Mouse (Mus musculus) embryo, embryonic 9.5 days (tissue): ENCODE data around the gene Tnni2.
"Not testable (repeated sequence)": the region's sequence is repeated elsewhere in the genome, so short reads cannot be mapped to it uniquely, and the experiment has no call there.

Source experiments
- DNase-seq: peaks from one replicate; pipeline ENCODE4 v3.0.0-alpha.2; 2017; ENCODE audit errors: extremely low spot score

Gene Tnni2

GRCm38 (mm10) chr7:142441585-142441984 lies at the start of gene Tnni2:
Tnni2 (plus strand) TSS chr7:142441808.
- no peak for DNase-seq

DNA sequence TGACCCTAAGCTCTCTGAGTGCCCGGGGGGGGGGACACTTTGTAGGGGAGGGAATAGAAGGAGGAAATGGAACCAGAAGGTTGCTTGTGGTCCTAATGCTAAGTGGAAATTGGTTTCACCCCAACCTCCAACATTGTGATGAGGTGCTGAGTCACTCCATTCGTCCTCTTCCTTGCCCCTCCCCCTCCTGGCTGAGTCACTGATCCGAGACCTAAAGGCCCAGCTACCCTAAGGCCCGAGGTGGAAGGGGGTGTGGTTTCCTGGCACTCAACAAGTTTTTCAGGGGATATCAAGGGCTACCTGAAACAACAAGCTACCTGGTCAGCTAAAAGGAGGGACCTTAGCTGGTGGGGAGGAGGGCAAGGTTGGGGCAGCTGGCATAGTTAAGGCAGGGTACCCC lies 48.4 kb upstream of the Tnni2 start:
- DNase-seq = peak; percentile 29

GRCm38 (mm10) chr7:142394261-142395190 lies 47.1 kb upstream of the Tnni2 start:
- DNase-seq = no peak

DNA sequence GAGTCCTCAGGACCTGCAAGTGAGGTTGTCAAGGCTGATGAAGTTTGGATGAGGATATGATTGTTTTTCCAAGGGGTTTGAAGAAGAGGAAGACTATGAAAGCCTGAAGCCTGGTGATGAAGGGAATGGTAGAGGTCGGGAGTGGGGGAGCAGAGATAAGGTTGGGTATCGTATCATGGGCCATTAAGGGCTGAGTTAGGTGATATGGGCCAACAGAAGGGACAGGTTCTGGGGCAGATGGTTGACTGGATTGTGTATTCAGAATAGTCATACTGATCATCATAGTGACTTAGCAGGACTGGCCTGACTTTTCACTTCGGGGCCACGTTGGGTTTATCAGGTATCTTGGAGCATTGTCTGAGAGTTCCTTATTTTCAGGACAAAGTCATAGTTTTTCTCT lies 46.1 kb upstream of the Tnni2 start:
- DNase-seq = no peak

DNA sequence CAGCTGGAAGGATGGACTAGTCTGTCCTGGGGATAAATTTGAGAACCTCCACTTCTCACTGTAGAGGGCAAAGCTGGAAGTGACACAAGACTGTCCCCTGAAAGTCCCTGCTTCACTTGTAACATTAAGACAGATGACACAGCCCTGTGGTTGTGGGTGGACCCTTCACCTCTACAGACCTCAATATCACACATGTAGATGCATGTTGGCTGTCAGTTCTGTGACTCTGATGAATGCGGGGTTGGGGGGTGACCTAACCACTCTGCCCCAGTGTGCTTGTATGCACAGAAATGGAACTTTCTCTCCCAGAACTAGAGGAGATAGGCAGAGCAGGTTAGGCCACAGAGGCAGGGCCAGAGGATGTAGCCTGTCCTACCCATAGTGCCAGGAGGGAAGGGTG lies 45.0 kb upstream of the Tnni2 start:
- no peak for DNase-seq

GRCm38 (mm10) chr7:142398052-142398451 lies 43.6 kb upstream of the Tnni2 start:
- peak; percentile 5 for DNase-seq

DNA sequence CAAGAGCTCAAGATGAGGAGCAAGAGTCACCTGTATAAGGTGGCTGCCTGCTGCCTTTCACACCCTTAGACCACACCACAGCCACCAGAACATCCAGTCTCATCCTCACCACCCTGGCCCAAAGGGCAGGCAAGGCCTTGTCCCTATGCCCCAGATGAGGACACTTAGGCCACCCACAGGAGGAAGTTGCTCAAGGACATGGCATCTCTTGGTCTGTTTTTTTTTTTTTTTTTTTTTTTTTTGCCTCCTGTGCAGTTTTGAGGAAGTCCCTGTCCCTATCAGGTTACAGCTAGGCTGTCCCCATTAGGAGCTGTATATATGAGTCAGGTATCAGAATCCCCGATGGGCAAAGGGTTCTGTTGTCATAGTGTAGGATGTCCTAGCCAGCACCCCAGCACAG lies 42.4 kb upstream of the Tnni2 start:
- no peak for DNase-seq

GRCm38 (mm10) chr7:142400112-142400749 lies 41.4 kb upstream of the Tnni2 start:
- no peak for DNase-seq

- DNase-seq = no peak
These were observed 40.9 kb upstream of the Tnni2 start for GRCm38 (mm10) chr7:142400750-142401142.

DNA sequence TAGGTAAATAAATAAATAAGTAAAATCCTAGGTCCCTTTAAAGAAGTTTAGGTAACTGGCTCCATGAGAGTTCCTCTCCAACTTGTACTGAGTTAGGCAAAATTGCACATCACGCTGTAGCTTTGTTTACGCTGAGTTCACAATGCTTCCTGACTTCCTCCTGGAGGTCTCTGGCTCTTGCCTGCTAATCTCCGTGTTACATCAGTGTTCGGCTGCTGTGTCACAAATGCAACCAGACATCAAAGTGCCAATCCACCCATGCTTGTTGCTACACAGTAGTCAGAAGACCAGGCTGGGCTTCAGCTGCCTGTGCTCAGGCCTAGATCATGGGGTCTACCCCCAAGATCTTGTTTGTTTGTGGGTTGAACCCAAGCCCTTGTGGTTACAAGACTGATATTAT lies 38.0 kb upstream of the Tnni2 start:
- DNase-seq = no peak

GRCm38 (mm10) chr7:142405134-142405533 lies 36.5 kb upstream of the Tnni2 start:
- DNase-seq = not testable (repeated sequence)

- no peak for DNase-seq
These were observed 33.7 kb upstream of the Tnni2 start for GRCm38 (mm10) chr7:142407935-142408334.

- no peak for DNase-seq
These were observed 32.9 kb upstream of the Tnni2 start for GRCm38 (mm10) chr7:142408686-142409085.

GRCm38 (mm10) chr7:142409603-142410002 lies 32.0 kb upstream of the Tnni2 start:
- DNase-seq = no peak

- DNase-seq = no peak
These were observed 28.3 kb upstream of the Tnni2 start for GRCm38 (mm10) chr7:142413285-142413684.

- no peak for DNase-seq
These were observed 26.3 kb upstream of the Tnni2 start for GRCm38 (mm10) chr7:142415314-142415713.

DNA sequence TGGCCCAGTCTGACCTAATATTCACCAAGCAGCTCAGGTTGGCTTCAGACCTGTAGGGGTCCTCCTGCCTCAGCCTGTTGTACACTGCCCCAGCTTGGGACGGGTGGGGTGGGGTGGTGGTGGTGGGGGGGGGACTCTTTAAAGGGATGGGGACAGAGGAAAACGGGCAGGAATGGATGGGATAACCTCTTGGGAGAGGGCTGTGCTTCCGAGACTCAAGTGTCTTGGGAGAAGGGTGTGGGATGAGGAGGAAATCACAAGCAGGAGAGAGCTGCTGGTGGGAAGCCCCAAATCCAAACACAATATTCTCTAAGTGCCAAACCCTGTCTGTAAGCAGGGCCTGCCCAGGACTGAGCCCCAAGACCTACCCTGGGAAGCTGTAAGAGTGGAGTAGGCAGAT lies 25.4 kb upstream of the Tnni2 start:
- no peak for DNase-seq

- no peak for DNase-seq
These were observed 23.6 kb upstream of the Tnni2 start for GRCm38 (mm10) chr7:142418027-142418426.

- DNase-seq = no peak
These were observed 22.9 kb upstream of the Tnni2 start for GRCm38 (mm10) chr7:142418679-142419078.

- no peak for DNase-seq
These were observed 21.7 kb upstream of the Tnni2 start for GRCm38 (mm10) chr7:142419887-142420286.

DNA sequence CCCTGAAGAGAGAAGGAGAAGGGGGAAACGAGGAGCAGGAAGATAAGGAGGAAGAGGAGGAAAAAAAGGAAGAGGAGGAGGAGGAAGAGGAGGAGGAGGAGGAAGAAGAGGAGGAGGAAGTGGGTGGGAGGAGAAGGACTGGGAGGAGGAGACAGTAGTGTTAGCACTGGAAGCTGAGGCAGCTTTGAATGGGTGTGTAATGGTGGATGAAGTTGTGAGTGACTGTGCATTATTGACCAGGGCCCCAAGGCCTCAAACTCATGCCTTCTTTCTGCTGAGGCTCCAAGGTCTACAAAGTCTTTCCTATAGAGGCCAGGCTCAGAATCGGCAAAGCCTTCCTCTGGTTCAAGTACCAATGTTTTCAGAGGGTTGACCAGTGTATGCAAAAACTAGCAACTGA lies 19.8 kb upstream of the Tnni2 start:
- DNase-seq = no peak

DNA sequence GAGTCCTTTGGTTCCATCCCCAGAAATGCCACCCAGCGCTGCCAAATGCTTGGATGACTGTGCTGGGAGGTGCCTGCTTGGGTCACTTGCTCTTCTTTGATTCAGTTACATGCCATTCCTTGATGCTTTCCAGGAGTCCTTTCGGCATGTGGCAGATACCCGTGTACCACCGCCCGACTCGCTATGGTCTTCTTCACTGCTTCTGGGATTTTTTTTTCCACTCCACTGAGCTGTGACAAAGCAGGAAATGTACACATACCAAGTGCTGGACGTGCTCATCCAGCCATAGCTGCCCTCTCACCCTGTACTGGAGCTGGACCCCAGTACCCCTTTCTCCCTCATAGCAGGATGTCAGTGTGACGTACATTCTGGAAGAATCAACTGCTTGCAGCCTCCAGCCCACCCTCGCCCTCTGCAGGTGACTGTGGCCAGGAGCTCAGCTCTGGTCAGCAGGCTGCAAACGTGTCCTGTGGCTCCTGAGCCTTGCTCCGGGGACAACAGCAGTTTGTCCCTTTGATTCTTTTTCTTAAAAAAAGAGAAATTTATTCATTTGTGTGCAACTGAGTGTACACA lies 15.9 kb upstream of the Tnni2 start:
- no peak for DNase-seq

DNA sequence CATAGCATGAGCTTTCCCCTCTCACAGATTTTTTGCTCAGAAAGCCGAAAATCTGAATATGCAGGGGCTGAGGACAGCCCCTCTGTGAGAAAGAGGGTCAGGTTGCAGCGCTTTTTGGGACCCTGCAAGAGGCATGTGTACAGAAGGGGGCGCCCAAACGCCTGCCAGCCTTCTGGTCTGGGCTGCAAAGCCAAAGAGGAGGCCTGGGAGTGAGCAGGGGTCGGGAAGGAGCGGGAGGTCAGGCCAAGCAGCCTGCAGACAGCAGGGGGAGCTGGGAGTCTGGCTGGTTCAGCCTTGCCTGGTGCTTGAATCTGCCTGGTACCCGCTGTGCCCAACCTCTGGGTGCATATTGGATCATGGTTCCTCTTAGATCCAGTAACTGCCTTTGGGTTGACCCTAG lies 13.4 kb upstream of the Tnni2 start:
- peak; percentile 89 for DNase-seq
